Mouse (Mus musculus) spleen, adult 10 weeks (tissue): ENCODE measurements around the gene Mgat3. TPM values are rescaled to one million over a fixed set of nuclear protein-coding genes. Genes with fewer than 3 reads are reported as not detected.

Experiments used
- polyA plus RNA-seq: library from polyadenylated mRNA; stranded (reverse); fragments of 350-450 nt; fragmentation: Illumina TruSeq; extraction: RNeasy Lipid Tissue Mini Kit (QIAGEN cat#74804); gene quantifications from one replicate; pipeline ENCODE4 v1.2.3, GENCODE M21; 2015; ENCODE audit warnings: low replicate concordance; ENCODE audit not compliant: insufficient read depth

The Mgat3 gene
- 4.2 TPM for polyA plus RNA-seq

GRCm38 (mm10) chr15:80173001-80173771 lies at the start of gene Mgat3:
Mgat3 (plus strand) TSS chr15:80173721.

GRCm38 (mm10) chr15:80132993-80133586 lies 40.4 kb upstream of the Mgat3 start, which contains the start of gene Tab1:
Tab1 (plus strand) TSS chr15:80133127.

GRCm38 (mm10) chr15:80233733-80234509 lies 60.4 kb downstream of the Mgat3 start, which contains the start of gene Mief1:
Mief1 (plus strand) TSS chr15:80234018.

GRCm38 (mm10) chr15:80235535-80235934 lies 62.0 kb downstream of the Mgat3 start, which contains the start of gene AC140267.1:
AC140267.1 (plus strand) TSS chr15:80235835.

GRCm38 (mm10) chr15:80254847-80255645 lies 81.5 kb downstream of the Mgat3 start, which contains the start of gene Atf4:
Atf4 (plus strand) TSS chr15:80255184.

GRCm38 (mm10) chr15:80263610-80264575 lies 90.4 kb downstream of the Mgat3 start, which contains the start of gene Rps19bp1:
Rps19bp1 (minus strand) TSS chr15:80264315.

Other genes with a start within 250 kb of the Mgat3 start
- gene Cbx7, start 202.6 kb upstream of the Mgat3 start, polyA plus RNA-seq, result 65.1 TPM
- 4.6 TPM for gene Pdgfb, start 158.7 kb upstream of the Mgat3 start, polyA plus RNA-seq
- 0.41 TPM for gene Syngr1, start 82.4 kb upstream of the Mgat3 start, polyA plus RNA-seq
- 1,491 TPM for gene Rpl3, start 81.9 kb upstream of the Mgat3 start, polyA plus RNA-seq
- 5.5 TPM for gene Tab1, start 40.6 kb upstream of the Mgat3 start, polyA plus RNA-seq
- 17.5 TPM for gene Mief1, start 60.3 kb downstream of the Mgat3 start, polyA plus RNA-seq
- gene AC140267.1, start 62.1 kb downstream of the Mgat3 start, polyA plus RNA-seq, result not detected
- 179 TPM for gene Atf4, start 81.5 kb downstream of the Mgat3 start, polyA plus RNA-seq
- gene Rps19bp1, start 90.6 kb downstream of the Mgat3 start, polyA plus RNA-seq, result 16.5 TPM
- gene Cacna1i, start 113.5 kb downstream of the Mgat3 start, polyA plus RNA-seq, result 11.5 TPM